Mouse (Mus musculus): ENCODE results near the gene Zfp386.

Zfp386 gene

DNA sequence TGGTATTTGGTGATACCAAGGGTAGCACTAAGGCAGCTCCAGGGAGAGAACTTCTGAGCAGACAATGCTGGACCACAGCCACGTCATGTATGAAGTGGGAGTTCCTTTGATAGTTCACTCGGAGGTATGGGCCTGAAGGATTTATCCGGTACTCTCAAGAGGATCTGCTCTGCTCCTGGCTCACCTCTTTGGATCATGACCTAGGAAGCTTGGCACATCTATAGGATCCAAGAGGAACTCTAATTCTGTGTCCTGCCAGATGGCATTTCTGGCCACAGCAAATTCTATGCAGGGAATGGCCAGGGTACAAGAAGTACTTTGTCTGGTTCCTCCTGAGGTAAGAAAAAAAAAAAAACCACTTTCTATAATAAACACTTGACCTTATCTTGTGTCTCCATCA, 42.3 kb downstream of the Zfp386 start:
- no peak for DNase-seq (ENCODE audit: low read depth, low spot score)

DNA sequence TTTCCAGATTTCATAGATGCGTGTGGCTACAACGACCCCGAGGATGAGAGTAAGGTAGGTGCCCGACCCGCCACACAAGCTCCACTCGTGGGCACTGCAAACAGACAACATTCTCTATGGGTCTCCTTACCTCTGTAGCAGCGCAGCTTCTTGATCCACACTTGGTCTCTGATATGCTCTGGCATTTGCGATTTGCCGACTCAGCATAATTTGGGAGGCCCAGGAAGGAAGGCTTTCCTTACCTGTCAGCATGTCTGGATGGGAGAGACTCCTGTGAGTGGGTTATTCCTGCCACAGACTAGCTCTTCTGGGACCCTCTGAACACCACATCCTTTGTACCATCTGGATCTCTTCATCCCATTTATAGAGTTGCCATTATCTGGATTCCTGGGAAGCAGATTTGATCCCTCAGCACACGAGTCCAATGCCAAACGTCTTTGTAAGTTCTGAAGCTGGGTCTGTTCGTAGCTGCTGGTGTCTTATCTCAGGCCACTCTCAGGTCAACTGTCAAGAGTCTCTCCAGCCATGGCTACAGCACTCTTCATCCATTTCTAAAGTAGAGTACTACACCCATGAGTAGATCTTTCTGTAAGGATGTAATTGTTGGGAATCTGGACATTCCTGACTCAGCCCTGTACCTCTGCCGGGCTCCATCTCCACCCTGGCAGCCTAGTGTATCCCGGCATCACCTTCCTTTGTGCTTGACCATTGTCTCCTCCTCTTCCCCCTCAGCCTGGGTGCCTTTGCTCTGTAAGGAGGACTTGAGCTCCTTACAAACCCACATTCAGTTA, 47.4 kb downstream of the Zfp386 start:
- no peak for DNase-seq (ENCODE audit: low read depth, low spot score)

DNA sequence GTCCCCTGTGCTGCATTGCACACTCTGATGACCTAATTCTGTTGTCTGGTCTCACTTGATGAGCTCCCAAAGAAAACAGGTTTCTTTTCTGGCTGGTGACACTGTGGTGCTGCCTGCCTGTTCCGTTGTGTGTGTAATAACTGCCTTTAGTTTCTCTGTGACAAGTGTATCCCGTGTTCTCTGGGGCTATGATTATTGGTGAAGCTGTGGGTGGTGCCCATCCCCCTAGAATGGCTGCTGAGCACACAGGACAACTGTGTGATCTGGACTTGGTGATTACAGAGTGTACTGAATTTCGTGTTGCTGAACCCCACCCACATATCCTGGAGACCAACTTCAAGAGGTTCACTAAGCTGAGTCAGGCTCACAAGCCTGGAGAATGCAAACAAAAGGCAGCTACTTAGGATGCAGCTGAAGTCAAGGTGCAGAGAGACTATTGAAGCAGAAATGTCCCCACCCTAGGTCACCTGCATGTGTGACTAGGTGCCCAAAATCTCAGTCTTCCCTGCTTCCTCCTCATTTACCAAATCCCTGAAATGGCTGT, 48.9 kb downstream of the Zfp386 start:
- no peak for DNase-seq (ENCODE audit: low read depth, low spot score)

DNA sequence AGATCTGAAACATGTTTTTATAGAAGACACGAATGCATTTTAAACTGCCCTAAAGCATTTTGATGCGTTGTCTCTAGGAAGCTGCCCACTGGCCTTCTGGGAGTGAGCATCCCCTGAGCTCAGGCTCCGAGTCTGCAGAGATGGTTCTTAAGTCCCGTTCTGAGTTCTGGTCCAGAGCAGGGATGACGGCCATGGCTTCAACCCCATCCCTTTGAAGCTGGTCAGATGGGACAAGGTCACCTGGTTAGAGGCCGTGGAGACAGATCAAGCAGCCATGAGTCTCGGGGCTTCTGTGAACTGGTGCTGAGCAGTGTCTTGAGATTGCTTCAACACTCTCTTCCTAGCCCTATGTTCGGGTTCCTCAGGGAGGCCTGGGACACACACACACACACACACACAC, 49.6 kb downstream of the Zfp386 start:
- no peak for DNase-seq (ENCODE audit: low read depth, low spot score)

DNA sequence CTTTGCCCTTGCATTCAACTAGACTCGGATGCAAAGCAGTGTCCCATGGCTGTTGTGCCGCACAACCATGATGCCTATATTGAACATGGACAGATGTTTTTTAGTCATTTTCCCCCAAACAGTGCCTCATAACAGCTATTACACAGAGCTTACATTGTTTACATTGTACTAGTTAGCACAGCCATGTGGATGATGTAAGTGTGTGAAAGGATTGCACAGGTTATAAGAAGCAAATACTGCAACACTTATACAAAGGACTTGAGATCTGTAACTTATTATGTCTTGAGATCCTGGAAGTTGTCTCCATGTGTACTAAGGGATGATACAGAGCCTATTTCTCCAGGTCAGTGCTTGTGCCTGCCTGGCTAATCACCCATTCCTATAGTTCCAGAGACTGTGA, 54.4 kb downstream of the Zfp386 start:
- DNase-seq (ENCODE audit: low read depth, low spot score), result no peak

DNA sequence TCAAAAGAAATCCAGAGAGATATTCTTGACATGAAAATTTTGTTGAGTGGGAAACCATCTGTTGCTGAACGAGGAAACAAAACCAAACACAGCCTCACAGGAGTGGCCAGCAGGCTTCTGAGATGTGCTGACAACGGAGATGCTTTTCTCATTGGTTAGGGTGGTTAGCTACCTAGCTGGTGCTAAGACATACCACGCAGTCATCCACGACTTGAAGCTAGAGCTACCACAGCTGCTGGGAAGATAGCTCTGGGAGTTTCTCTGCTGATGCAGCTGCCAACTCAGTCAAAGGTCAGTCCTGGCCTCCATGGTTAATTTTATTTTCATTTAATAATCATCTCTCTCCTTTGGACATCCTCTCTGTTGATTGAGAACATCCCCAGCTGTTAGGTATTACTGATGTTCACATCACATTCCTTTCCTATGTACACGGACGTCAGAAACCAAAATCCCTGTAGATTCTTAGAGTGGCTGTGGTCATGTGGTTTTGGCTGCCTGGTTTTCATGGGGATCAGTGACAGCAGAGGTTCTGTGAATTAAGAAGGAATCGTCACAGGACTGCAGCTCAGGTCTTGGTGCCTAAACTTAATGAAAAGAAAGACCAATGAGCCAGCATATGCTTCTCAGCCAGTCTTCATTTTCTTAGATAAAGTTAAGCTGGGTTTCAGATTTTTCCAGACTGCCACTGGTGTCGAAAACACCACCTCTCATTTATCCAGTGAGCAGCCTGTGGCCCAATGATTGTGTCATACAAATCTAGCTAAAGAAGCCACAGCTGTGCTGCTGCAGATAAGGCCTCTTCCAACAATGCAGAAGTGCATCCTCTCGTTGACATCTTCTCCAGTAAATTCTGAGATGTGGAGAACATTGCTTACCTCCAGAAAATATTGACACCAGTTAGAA, 62.2 kb downstream of the Zfp386 start:
- DNase-seq (ENCODE audit: low read depth, low spot score), result no peak

DNA sequence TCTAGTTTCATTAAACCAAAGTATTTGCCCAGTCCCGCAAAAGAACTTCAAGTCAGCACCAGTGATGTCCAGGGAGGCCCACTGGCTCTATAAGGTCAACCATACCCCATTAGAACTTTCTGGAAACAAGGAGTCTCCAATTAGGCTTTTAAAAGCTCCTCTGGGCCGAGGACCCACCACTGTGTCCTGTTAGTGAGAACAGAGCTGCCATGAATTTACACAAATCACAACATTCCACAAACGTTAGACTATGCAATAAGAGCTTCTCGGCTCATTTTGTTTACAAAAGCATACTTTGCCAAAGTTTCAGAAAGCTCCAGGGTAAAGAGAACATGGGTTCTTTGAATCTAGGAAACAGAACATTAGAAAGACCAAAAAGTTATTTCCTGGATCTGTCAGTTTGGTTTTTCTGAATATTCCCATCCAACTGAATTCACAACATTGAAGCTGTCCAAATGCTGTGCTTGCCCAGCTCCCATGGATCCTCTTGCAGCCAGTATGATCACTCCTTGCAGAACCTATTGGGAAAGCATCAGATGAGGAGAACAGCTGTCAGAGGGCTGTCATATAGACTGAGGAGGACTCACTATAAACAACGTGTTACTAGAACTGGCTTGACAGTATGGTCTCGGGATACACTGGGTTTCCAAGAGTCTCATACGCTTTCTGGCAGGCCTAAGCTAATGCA, 63.6 kb downstream of the Zfp386 start:
- DNase-seq (ENCODE audit: low read depth, low spot score), result no peak

All from retina, postnatal 7 days (tissue).